Mouse (Mus musculus) megakaryocyte, adult 5-6 weeks (primary cell): ENCODE data around the gene Ankrd61. TPM values are rescaled to one million over a fixed set of nuclear protein-coding genes. Genes with fewer than 3 reads are reported as not detected.

Experiments
- ATAC-seq: 2 replicates; pipeline ENCODE4 v1.8.0; 2016; ENCODE audit warnings: mild to moderate bottlenecking, inconsistent platforms; ENCODE audit not compliant: poor library complexity, severe bottlenecking
- total RNA-seq, 2 experiments: library from RNA; stranded (forward) in 1 of 2; stranded (reverse) in 1 of 2; fragments of 153-499, 151-499 nt in 1 of 2; fragments of 221-1000, 200-1000 nt in 1 of 2; gene quantifications; 2 replicates each; pipeline versions ENCODE4 v1.2.3 to v1.2.4; 2015 to 2017

Ankrd61 gene
- total RNA-seq, 2 experiments from 2014 or later = not detected

DNA sequence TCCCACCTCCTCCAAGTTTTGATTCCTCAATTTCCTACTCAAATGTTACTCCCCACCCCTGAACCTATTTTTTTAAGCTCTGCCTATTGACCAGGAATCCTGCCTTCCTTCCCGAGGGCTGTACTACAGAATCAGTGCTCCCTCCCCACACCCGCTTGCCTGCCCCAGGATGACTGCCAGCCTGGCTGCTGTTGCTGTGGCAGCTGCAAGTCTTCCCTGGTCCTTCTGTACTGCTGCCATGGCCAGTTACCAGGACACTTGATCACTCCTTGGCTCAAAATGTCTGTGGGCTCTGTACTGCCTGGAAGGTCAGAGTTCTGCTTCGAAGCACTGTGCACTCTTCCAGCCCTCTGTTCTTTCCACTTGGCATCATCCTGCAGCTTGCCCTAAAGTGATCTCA, 4.6 kb upstream of the Ankrd61 start:
- no peak for ATAC-seq

DNA sequence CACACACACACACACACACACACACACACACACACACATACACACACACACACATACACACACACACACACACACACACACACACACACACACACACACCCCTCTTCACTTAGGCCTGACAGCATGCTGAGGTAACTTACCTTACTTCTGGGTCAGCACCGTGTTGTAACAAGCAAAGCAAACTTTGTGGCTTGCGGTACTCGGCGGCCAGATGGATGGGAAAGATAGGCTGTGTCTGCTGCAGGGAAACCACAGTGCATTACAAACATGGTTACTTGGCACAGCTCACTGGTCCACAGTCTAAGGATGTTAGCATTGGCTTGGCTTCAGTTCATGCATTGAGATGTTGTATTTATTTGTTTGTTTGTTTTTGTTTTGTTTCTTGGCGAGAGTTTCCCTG, 4.1 kb downstream of the Ankrd61 start:
- ATAC-seq = peak; percentile 80

DNA sequence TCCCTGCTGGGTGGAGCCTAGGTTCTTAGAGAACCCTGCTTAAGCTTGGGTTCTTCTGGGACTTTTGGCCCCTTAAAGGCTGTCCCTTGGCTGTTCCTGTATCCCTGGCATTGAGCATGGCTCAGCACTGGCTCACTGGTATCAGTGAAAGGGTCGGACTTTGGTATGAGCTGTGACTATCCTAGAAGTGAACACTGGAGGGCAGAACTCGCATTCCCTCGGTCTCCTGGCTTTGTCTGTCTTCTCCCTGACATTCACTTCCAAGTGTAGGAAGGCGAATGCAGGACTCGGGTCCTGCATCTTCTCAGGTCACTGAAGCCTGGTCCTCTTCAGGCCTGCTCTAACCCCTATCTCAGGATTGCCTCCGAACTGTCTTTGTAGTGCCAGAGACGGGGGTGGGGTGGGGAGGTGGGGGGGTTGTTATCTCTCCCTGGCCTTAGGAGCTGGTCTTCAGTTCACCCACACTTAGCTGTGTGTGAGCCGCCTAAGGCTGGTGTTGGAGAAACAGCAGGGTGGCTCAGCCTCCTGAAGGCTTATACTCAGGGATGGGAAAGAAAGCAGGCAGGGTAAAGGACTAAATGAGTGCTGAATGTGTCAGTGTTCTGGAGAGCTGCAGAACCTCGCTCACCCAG, 5.1 kb downstream of the Ankrd61 start:
- no peak for ATAC-seq

DNA sequence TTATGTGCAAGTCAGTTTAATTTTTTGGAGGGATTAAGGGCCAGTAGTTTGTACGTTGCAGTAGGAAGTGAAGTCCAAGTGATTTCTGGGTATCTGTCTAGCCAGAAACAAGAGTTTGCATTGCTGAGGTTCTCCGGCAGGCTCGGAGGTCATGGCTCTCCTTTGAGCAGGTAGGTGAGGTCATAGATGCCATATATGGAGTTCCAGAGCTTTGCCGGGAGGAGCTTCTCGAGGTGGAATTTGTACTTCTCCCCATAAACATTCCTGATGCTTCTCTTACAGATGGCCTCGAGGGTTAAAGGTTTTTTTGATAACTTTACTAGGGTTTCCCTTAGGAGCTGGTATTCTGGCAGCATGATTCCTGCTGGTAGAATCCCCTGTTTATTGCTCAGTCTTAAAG, 6.7 kb downstream of the Ankrd61 start:
- ATAC-seq = no peak

DNA sequence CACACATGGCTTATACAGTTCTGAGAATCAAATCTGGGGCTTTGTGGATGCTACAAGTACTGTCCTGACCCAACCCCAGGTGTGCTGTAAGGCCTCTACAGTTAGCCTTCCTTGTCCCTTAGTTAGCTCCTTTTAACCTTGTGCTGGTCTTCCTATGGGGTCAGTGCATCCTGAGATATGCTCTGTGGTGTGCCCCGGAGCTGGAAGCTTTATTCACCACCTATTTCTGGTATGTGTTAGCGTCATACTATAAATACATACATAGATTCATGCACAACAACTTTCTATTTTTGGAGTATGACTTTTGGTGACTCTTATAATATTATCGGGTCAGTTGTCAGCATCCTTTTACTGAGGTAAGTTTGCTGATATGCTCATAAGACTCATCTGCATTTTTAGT, 12.2 kb downstream of the Ankrd61 start:
- no peak for ATAC-seq

DNA sequence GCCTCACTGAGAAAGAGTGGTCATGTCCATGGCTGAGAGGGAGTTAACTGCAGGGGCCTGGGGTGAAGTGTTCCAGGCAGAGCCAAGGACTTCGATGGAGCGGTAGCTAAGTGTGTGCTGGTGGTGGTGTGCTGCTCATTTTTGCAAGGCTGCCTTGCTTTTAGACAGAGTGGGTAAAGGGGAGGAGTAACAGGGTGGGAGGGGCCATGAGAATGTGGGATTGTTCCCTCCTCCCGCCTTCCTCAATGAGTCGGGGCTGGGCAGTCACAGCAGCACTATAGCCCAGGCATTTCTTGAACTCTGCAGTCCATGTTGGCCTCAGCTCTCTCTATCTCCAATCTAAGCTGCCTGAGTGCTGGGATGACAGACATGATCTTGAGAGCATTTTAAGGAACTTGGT, 22.9 kb downstream of the Ankrd61 start:
- ATAC-seq = no peak

DNA sequence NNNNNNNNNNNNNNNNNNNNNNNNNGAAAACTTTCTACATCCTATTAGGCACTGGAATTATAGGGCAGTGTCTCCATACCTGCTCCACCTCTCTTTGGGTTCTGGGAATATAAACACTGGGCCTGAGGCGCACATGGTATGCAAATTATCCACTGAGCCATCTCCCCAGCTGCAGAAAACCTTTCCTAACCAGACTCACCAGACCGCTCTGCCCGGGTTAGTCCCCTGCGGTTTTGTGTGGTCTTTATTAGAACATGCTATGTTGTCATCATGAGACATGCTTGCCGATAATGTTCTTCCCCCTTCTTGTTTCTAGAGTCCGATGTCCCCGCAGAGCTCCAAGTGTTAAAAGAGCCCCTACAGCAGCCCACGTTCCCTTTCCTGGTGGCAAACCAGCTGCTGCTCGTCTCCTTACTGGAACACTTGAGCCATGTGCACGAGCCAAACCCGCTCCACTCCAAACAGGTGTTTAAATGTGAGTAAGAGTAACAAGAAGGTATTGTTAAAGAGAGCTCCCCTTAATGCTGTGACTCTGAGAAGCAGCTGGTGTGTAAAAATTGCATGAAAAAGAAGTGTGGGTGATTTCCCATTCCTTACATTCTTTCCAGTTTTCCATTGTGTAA, 25.8 kb downstream of the Ankrd61 start:
- ATAC-seq = no peak

Other genes starting within 250 kb of the Ankrd61 start
- gene Usp42, start 165.4 kb downstream of the Ankrd61 start, total RNA-seq (2015) = 14.8 and 16.0 TPM in 2 replicates
- gene Usp42, start 165.4 kb downstream of the Ankrd61 start, total RNA-seq (2017) = 7.7 and 8.0 TPM in 2 replicates
- 26.5 and 31.4 TPM in 2 replicates for gene Eif2ak1, start 79.9 kb downstream of the Ankrd61 start, total RNA-seq (2015)
- gene Eif2ak1, start 79.9 kb downstream of the Ankrd61 start, total RNA-seq (2017) = 49.0 and 58.6 TPM in 2 replicates
- gene Aimp2, start 12.2 kb upstream of the Ankrd61 start, total RNA-seq (2015) = 24.9 and 27.5 TPM in 2 replicates
- 34.2 and 45.4 TPM in 2 replicates for gene Aimp2, start 12.2 kb upstream of the Ankrd61 start, total RNA-seq (2017)
- 10.3 and 16.6 TPM in 2 replicates for gene Pms2, start 12.3 kb upstream of the Ankrd61 start, total RNA-seq (2015)
- 17.7 and 35.3 TPM in 2 replicates for gene Pms2, start 12.3 kb upstream of the Ankrd61 start, total RNA-seq (2017)
- gene Gm42421, start 30.5 kb upstream of the Ankrd61 start, total RNA-seq (2015) = not detected in 2 replicates
- 0.84 TPM in 1 of 2 replicates, not detected in the other for gene Gm42421, start 30.5 kb upstream of the Ankrd61 start, total RNA-seq (2017)
- gene Rsph10b, start 35.4 kb upstream of the Ankrd61 start, total RNA-seq (2015) = 0.46 TPM in 1 of 2 replicates, not detected in the other
- 0.33 TPM in 1 of 2 replicates, not detected in the other for gene Rsph10b, start 35.4 kb upstream of the Ankrd61 start, total RNA-seq (2017)
- gene Ccz1, start 117.2 kb upstream of the Ankrd61 start, total RNA-seq (2015) = 79.6 and 85.3 TPM in 2 replicates
- 98.3 and 103 TPM in 2 replicates for gene Ccz1, start 117.2 kb upstream of the Ankrd61 start, total RNA-seq (2017)
- 0.36 TPM in 1 of 2 replicates, not detected in the other for gene Ocm, start 129.0 kb upstream of the Ankrd61 start, total RNA-seq (2015)
- gene Ocm, start 129.0 kb upstream of the Ankrd61 start, total RNA-seq (2017) = not detected in 2 replicates
- gene Lmtk2, start 202.8 kb upstream of the Ankrd61 start, total RNA-seq (2015) = 13.4 and 15.3 TPM in 2 replicates
- gene Lmtk2, start 202.8 kb upstream of the Ankrd61 start, total RNA-seq (2017) = 11.8 and 16.6 TPM in 2 replicates